Mouse (Mus musculus): Measurements from ENCODE around the gene Gipc3. TPM values are rescaled to one million over a fixed set of nuclear protein-coding genes. Genes with fewer than 3 reads are reported as not detected.

Gipc3 gene
- total RNA-seq, 2 experiments from 2014 or later = 3.6 to 4.0 TPM

DNA sequence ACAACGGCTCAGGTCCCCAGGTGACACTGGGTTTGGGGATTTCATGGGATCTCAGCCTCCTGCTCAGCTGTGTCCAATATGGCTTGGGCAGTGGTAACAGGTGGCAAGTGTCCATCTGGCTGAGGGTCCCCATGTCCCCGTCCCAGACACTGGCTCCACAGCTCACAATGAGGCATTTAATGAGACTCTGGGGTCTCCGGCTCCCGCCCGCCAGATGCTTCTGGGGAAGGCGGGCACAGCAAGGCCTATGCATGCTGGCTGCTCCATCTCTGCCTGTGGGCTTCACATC, 24.1 kb upstream of the Gipc3 start:
- DNase-seq = no peak

DNA sequence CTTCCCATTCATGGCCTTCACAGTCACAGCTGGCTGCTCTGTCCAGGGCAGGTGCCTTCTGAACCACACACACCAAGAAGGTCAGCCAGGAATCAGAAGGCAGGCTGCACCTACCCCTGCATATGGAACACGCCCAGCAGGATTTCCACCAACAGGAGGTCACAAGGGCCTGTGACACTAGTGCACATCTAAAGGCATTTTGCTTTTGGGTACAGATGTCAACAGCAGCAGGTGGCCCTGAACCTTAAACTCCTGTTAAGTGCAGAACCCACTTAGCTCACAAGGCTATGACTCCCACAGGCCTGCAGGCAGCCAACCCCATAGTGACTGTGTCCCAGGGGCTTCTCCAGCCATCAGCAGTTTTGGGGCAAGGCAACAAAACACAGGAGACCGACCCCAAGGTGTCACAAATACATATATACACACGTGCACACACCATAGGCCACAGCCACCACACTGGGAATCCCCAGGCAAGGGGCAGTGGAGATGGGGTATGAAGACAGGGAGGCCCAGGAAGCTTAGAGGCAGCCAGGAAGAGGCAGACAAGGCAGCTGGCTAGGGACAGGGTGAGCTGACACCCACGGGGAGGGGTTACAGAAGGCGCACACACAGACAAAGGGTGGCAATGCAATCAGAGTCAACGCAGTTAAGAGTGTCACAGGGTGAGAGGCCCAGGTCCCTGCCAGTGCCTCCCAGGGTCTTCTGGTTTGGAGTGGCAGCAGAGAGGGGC, 23.6 kb upstream of the Gipc3 start:
- DNase-seq = no peak

DNA sequence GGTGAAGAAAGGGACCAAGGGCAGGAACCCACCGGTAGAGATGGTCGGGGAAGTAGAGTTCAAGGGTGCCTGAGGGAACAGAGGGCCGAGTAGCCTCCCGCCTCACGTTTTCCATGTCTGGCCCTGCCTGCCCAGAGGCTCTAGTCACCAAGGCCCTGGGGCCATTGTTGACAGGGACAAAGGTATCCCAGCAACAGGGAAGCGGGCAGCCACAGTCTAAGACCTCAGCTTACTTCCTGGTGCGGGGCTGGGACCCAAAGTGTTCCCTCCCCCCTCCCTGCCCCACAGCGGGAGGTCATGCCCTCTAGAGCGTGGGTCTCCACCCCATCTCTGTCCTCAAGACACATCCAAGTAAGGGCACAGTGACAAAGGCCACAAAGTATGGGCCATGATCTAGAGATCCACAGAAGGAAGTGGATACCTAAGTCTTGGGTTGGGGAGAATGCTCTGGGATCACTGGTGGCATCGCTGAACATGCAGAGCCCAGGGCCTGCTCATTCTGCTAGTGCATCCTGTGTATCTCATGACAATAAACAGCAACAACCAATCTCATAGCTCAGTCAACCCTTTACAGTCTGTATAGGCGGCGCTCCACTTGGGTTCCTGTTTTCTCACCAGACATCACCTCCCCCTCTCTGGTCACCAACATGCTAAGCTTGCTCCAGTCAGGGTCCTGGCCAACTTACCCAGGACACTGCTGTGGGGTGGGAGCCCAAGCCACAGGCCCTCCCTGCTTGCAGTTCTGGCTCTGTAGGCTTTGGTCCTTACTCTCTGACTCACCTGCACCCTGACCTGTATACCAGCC, 22.8 kb upstream of the Gipc3 start, which contains the start of gene 4930404N11Rik:
Gene 4930404N11Rik (minus strand): TSS at position 145 of the 805 bp plus-strand sequence.
- no peak for DNase-seq

DNA sequence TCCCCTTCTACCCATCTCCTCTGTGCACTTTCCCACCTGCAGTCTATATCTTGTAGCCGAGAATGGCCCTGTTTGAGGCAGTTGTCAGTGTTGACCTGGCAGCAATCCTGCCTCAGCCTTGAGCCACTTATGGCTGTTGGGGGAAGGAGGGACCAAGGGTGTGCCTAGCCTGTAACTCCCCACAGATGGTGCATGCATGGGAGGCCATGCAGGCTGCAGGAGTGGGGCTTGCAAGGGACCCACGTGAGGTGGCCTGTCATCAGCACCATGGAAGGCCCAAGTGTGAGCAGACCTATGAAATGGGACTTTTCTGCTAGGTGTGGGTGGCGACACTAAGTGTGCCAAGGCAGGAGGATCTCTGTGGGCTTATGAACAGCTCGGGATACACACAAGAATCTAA, 22.0 kb upstream of the Gipc3 start:
- DNase-seq = no peak

DNA sequence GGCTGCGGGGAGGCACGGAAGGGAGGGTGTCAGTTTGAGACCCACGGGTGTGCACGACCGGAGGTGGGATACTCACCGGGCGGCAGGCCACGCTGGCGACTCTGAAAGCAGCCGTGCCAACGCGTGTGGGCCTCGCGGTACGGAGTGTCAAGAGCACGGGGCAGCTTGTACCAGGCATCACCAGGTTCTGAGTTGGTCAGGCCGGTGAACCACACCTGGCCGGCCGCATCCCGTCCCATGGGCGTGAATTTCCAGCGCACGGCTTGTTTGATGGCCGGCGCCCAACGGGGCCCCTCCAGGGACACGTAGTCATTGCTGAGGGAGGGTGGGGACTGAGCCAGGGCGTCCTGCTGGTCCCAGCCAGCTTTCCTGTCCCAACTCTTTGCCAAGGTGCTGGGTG, 21.6 kb upstream of the Gipc3 start:
- peak; percentile 76 for DNase-seq

DNA sequence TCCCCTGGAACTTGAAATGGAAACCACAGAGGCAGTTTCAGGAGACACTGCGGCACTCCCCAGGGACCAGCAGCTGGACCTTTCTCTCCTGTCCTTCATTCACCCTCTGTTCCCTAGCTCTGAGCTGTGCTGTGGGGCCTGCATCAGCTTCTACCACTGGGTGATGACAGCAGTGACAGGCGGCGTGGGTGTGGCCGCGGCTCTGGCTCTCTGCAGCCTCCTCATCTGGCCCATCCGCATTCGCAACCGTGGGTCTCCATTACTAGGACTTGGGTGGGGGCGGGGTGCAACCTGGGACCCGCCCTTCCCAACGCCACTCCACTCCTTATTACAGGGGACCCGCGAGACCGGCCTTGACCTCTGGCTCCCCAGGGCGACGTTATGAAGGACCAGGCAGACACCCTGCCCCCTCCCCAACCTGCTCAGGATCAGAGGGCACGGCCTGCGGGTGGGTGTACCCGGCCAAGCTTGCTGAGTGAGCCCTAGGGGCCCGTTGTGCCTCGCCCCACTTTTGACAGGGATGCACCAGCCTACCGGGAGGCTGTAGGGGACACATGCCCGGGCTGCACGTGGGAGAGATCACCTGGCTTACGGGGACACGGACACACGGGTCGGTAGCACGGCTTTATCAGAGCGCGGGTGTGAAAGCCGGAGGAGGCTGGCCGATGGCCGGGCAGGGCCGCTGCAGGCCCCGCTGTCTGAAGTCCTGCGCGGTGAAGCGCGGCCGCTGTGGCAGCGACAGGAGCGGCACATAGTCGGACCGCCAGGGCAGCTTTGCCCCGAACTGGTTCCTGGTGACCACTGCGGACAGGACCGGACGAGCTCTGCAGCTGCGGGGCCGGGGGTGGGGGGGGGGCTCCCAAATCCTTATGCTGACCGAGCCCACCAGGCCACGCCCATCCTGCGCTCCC, 20.6 kb upstream of the Gipc3 start:
- DNase-seq = peak; percentile 54

DNA sequence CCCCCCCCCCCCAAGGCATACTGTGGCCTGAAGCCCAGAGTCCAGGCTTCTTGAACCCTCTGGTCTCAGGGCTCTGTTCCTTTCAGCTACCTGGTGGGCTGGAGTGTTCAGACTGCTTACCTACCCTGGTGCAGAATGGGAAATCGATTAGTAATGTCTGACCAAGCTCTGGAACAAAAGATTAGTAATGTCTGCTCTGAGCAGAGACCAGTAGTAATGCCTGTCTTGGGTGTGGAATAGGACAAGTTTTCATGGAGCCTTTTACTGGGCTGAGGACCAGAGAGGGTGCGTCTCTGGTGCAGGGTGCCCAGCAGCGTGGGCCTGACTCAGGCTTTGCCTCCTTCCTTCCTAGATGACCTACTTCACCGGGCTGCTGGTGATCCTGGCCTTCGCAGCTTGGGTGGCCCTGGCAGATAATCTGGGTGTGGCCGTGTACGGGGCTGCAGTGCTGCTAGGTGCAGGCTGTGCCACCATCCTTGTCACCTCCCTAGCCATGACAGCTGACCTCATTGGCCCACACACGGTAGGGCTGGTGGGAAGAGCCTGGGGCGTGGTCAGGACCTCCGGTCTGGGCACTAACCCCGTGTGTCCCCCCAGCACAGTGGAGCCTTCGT, 19.4 kb upstream of the Gipc3 start:
- peak; percentile 23 for DNase-seq

DNA sequence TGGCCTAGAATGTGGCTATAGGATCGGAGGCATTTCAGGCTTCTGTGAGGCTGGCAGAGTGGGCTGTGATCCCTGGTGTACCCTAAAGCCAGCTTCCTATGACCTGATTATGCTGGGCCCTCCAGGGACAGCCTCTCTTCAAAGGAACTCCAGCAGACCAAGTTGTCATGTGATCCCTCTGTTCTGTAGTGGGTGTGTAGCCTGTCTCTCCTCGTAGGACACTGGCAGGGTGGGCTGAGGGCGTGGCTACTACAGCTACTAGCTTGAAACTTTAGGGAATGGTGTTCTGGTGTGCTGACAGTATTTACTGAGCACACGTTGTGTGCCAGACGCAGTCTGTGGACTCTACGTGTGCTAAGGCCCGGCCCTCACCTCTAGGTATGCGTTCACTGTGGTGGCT, 17.7 kb upstream of the Gipc3 start:
- no peak for DNase-seq

DNA sequence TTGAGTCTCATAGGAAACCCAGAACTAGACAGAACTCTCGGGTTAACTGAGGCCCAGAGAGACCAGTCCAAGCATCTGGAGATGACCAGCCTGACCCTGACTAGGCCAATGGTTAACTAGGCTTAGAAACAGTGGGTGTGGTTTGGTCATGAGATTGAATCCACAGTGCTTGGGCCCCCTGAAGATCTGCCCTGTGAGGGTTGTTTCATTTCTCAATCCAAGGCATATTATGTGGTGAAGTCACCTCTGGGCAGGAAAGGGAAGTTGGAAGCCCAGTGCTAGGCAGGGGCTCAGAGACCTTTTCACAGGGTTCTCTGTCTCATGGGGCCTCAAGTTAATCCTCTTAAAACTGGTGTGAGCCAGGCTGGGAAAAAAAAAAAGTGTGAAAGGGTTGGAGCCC, 15.8 kb upstream of the Gipc3 start:
- DNase-seq = no peak

DNA sequence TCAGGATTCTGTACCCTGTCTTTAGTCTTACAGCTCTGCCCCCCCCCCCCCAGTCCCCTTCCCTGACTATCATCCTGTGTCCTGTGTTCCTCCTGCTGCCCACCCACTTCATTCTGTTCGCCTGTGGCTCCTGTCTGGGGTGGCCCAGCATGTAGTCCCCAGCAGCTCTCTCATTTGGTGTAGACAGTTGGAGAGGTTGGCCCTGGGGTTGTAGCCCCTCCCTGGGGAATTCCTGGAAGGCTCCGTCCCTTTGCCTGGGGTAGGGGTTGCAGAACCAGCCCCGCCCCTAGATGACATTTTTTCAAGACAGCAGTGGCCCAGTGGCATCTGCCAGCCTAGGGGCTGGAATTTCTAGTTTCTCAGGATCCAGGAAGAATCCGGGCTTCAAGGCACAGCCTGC, 15.1 kb upstream of the Gipc3 start:
- no peak for DNase-seq

DNA sequence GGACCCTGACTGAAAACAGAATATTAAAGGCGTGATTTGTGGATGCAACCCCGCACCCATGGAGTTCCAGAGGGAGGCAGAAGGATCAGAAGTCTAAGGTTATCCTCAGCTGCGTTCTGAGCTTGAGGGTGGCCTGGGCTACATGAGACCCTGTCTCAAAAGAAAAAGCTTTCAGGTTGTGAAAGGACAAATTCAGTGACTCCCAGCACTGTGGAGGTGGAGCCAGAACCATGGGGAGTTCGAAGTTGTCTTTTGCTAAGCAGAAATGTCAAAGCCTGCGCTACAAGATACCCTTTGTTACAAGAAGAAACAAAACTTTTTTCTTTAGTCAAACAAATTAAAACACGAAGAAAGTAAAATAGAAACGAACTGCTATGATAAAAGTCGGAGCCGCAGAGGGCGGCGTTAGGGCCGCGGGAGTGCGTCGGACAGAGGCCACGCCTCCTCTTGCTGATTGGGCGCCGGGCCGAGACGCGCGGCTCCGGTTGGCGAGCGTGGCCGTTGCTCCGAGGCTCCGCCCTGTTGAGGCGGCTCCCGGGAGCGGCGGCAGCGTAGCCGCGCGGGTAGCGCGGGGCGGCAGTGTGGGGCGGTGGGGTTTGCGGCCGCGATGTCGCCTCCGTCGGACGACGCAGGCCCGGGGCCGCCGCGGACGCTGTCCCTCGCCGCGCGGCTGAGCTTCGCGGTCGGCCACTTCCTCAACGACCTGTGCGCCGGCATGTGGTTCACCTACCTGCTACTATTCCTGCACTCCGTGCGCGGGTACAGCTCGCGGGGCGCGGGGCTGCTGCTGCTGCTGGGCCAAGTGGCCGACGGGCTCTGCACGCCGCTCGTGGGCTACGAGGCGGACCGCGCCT, 14.2 kb upstream of the Gipc3 start, which contains the start of gene Mfsd12:
Gene Mfsd12 (plus strand): TSS at position 501 of the 854 bp plus-strand sequence.
- DNase-seq = peak; percentile 95

DNA sequence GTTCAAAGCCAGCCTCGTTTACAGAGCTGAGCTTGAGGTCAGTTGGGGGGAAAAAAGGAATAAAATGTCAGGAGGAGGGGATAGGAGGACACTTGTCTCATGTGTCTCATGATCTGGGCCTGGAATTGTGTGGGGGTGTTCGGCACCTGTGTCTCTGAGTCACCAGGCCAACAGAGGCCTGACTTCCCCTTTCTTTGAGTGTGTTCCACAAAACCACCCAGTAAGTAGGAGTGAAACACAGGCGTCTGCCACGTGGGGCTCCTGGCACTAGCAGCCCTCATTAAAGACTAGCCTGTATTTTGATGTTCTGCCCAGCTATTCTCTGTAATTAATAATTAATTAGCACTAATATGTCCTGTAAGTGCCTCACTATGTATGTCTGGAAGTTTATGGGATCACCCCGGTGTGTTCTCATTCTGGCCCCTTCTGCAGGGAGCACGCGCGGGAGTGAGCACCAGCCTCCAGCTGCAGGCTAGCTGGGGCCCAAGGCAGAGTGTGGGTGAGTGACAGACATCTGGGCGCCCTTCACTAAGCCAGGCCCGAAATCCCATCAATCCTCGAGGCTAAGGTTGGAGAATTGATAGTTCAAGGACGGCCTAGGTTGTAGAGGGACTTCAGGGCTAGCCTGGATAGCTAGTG, 13.4 kb upstream of the Gipc3 start:
- no peak for DNase-seq

DNA sequence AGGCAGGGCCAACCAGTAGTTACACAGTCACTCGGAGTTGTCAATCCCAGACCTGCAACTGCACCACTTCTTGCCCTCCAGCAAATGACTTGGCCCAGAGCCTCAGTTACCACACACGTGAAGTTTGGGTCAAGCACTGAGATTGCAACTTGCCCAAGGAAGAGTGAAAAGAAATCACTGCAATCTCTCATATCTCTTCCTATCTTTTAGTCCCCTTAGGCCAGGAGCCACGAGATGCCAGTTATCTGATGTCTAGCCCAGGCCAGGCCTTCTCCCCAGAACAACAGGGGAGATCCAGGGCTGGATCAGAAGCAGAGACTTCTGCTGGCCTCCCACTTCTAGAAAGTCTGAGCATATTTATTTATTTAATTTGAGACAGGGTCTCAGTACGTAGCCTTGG, 12.5 kb upstream of the Gipc3 start:
- no peak for DNase-seq

DNA sequence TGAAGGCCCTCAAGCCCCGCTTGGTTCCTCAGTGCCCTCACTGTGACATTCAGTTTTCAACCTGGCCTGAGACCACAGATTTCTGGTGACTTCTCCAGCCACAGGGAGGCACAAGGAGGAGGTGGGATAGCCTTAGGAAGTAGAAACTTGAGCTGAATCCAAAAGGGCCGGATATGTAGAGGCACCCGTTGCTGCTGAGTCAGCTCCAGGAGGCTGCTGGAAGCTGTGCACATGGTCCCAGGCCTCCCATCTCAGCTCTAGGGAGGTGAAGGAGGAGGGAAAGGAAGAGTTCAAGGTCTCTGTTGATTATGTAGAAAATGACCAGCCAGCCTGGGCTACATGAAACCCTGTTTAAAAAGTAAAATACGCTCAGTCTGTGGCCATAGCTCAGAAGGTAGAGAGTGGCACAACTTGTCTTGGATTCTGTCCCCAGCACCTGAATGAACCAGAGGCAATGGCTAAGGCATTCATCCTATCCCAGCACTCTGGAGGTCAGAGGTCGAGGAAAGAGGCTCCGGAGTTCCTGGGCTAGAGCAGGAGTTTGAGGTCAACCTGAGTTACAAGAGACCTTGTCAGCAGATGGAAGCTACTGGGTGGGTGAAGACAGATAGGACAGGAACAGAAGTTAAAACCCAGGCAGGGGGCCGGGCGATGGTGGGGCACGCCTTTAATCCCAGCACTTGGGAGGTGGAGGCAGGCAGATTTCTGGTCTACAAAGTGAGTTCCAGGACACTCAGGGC, 11.8 kb upstream of the Gipc3 start:
- DNase-seq = no peak

DNA sequence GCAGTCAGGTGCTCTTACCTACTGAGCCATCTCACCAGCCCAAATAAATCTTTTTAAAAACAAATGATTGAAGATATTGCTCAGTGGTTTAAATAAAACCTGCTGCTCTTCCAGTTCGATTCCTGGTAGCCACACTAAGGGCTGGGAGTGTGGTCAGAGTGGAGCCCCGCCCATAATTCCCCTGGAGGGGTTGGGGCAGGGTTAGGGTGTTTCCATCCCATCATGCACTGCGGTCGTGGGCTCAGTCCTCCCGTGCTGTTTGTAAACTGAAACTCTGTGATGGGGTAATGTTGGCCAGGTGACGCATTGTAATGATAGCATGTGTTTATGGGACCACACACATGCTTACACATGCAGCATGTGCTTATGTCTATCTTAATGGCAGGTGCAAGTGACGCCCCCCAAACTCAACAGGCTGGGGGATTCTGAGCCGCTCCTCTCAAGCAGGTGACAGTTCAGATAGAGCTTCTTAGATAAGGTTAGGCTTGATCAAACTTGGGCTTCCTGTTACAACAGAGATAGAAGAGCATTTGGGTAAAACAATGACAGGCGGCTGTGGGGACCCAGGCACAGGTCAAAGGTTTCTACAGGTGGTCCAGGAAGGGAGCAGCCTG, 8.7 kb upstream of the Gipc3 start:
- no peak for DNase-seq

DNA sequence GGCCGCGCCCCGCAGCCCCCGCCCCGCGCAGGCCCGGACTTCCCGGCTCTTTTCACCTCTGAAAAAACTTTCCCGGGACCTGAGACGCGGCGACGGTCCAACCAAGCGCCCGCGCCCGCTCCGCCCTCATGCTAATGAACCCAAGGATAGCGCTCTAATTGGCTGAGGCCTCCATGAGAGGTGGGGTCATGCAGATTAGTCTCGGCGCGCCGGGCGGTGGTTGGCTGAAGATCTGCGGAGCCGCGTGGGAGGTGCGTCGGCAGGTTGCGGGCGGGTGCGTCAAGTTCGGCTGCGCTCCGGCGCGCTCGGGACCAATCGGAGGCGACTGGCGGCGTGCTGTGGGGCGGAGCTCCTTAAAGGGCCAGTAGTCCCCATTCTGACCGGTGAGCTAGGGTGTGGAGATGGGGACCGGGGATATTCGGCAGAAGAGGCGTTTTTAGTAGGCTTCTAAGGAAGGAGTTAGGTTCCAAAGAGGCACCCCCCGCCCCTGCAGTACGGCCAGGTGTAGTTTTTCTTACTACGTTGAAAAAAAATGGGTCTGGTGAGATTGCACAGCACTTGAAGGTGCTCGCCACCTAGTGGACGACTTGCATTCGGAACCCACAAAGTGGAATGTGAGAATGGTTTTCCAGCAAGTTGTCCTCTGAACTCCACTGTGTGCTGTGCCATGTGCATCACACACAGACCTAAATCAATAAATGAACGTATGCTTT, 7.4 kb upstream of the Gipc3 start, which contains the start of gene Hmg20b:
Gene Hmg20b (minus strand): TSS at position 130 of the 713 bp plus-strand sequence.
- peak; percentile 99 for DNase-seq

DNA sequence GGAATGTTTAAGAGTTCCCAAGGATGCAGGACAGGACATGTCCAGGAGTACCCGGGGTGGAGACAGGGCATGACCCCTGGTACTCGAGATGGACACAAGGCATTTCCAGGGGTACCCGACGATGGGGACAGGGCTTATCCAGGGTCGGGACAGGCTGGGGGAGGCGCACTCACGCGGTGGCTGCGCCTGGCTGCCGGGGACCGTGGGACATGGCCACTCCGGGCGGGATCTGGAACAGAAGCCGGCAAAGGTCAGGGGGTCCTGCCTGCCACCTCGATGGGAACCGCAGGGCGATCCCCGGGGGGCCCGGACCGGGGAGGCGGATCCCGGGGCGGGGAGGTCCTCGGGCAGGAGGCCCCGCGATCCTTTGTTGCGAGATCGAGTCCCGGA, 6.9 kb upstream of the Gipc3 start:
- no peak for DNase-seq

DNA sequence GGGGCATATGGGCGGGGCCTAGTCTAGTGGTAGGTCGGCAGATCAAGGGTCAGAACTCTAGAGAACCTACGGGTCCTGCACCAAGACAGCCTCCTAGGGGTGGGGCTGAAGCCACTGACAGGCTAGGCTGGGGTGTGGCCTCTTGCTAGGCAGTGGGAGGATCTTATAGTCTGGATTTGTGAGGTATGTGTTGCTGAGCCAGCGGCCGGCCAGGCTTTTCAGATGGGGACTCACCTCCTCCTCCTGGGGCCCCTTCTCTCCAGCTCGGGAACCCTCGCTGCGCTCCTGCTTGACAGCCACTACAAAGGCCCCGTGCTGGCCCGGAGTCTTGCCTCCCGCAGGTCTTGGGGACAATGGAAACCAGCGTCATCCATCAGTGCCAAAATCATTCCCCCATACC, 6.1 kb upstream of the Gipc3 start:
- peak; percentile 60 for DNase-seq
